Mouse (Mus musculus): Measurements from ENCODE around the gene Fam71e2. TPM values are rescaled to one million over a fixed set of nuclear protein-coding genes. Genes with fewer than 3 reads are reported as not detected.
"Not testable (repeated sequence)": the region's sequence is repeated elsewhere in the genome, so short reads cannot be mapped to it uniquely, and the experiment has no call there.

Gene Fam71e2
- total RNA-seq (2014; rRNA removed): not detected in 2 replicates
- polyA plus RNA-seq (2015; fragmentation: Nextera tagmentation; extraction: Ambion mirVana): not detected in 2 replicates

- no peak within 1 kb of the TSS for H3K27ac ChIP-seq
- H3K27me3 ChIP-seq (ENCODE audit: insufficient read depth, low read length): peaks cover 12% of the 10 kb centered on the region
- H3K4me3 ChIP-seq (ENCODE audit: low read length): no peak within 1 kb of the TSS
- H3K4me2 ChIP-seq (ENCODE audit: low read depth, low read length): no peak within 1 kb of the TSS
- no peak for DNase-seq (ENCODE audit: low spot score)
- TF ChIP-seq CTCF (IDR thresholded peaks at IDR 0.05; ENCODE audit: low read depth): no peak
- no peak within 1 kb of the TSS for H3K9ac ChIP-seq (replicated peaks; ENCODE audit: low read length)
- no peaks in the 10 kb centered on the region for H3K9me3 ChIP-seq (ENCODE audit: low read length)
- no peaks in the 10 kb centered on the region for H3K4me1 ChIP-seq (ENCODE audit: insufficient read depth, low read length)
- no peaks in the 10 kb centered on the region for H3K36me3 ChIP-seq (ENCODE audit: insufficient read depth, low read length)
- 79% methylated on average over 3 of the region's 5 CpGs for WGBS
- ATAC-seq: no peak
These were observed at the start of gene Fam71e2 for GRCm38 (mm10) chr7:4771202-4771601. Gene Fam71e2, minus strand, starts transcription at chr7:4771302.

DNA sequence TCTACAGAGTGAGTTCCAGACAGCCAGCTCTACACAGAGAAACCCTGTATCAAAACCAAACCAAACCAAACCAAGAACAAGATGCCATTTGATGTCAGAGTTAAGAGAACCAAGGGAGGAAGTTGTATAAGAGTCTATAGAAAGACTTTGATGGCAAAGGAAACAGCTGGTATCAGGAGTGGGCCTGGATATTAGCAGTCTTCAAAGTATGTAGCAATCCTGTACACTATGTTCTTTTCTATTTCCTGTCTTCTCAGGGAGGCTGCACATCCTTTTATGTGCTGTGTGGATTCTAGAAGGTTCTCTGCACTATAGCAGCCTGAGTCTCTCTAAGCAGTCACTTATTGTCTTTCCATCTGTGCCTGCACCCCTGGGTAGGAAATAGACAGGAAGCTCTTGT, 45.5 kb upstream of the Fam71e2 start:
- H3K4me3 ChIP-seq (ENCODE audit: low read length): no peak overlapping the region
- no peak for ATAC-seq
- H3K36me3 ChIP-seq (ENCODE audit: insufficient read depth, low read length): no peaks in the 10 kb centered on the region
- no peak for TF ChIP-seq CTCF (IDR thresholded peaks at IDR 0.05; ENCODE audit: low read depth)
- DNase-seq (ENCODE audit: low spot score): no peak
- H3K9me3 ChIP-seq (ENCODE audit: low read length): no peaks in the 10 kb centered on the region
- H3K27ac ChIP-seq: no peak overlapping the region
- no peak overlapping the region for H3K4me2 ChIP-seq (ENCODE audit: low read depth, low read length)
- H3K27me3 ChIP-seq (ENCODE audit: insufficient read depth, low read length): no peaks in the 10 kb centered on the region
- H3K9ac ChIP-seq (replicated peaks; ENCODE audit: low read length): no peak overlapping the region
- H3K4me1 ChIP-seq (ENCODE audit: insufficient read depth, low read length): peaks cover 5% of the 10 kb centered on the region

DNA sequence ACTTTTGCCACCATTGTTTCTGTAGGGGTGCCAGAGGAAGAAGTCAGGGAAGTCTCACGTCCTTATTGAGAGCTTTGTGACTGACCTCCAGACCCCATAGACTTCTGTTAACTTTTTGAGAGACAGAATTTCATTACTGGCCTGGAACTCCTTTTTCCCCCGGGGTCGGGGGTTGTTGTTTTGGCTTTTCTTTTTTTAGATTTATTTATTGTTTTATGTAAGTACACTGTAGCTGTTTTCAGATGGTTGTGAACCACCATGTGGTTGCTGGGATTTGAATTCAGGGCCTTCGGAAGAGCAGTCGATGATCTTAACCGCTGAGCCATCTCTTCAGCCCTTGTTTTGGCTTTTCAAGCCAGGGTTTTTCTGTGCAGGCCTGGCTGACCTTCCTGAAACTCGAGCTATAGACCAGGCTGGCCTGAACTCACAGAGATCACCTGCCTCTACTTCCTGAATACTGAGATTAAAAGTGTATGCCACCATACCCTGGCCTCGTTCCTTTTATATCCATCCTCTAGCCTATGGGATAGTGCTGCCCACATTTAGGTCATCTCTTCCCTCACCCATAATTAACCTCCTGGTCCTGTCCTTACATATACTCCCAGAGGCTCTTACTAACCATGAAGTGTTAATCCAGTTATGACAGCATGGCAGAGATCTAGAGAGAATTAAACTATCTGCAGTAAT, 42.1 kb upstream of the Fam71e2 start:
- H3K4me1 ChIP-seq (ENCODE audit: insufficient read depth, low read length): peaks cover 5% of the 10 kb centered on the region
- peak overlapping the region; percentile 89 for H3K27ac ChIP-seq
- DNase-seq (ENCODE audit: low spot score) (no peak), ATAC-seq (no peak)
- no peak for TF ChIP-seq CTCF (IDR thresholded peaks at IDR 0.05; ENCODE audit: low read depth)
- H3K9me3 ChIP-seq (ENCODE audit: low read length): no peaks in the 10 kb centered on the region
- H3K27me3 ChIP-seq (ENCODE audit: insufficient read depth, low read length): no peaks in the 10 kb centered on the region
- 24% methylated on average over 8 of the region's 8 CpGs for WGBS
- peaks cover 15% of the 10 kb centered on the region; the same call in 1 of the 2 replicates for H3K36me3 ChIP-seq (ENCODE audit: insufficient read depth, low read length)
- H3K4me3 ChIP-seq (ENCODE audit: low read length): peak overlapping the region; percentile 99
- H3K9ac ChIP-seq (replicated peaks; ENCODE audit: low read length): peak overlapping the region; percentile 51
- H3K4me2 ChIP-seq (ENCODE audit: low read depth, low read length): peak overlapping the region; percentile 66

DNA sequence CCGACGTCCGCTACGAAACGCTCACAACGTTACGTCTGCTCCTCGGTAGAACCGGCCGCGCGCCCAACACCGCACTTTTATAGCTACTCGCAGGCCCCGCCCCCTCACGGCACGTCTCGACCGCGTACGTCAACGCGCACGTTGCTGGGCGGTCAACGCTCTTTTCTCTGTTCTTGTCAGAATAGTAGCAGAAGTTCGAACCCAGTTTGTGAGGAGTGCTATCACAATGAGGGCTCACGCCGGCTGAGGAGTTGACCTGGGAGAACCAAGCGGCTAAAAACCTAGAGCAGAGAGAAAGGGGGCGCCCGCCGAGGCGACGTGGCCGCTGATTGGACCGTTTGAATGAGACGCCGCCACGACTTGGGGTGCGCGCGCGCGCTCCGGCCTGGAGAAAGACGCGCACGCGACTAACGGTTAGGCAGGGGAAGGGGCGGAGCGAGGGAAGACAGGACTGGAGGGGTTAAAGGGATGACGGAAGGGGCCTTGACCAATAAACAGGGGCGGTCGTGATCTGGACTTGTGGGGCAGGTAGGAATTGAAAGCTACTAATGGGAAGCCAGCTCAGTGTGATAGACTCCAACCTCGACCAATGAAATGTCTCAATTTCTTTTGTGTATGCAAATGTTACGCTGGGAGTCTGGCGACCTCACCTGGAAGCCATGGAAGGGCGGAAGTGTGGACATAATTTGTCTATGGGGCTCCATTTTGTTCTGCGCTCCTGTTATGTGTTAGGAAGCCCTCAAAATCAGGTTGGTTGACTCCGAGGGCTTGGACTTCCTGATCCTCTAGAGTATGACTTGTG, 41.4 kb upstream of the Fam71e2 start, which contains the start of gene Ube2s:
Gene Ube2s, minus strand, starts transcription at position 288 of the 802 bp plus-strand sequence.
- H3K4me2 ChIP-seq (ENCODE audit: low read depth, low read length): peak within 1 kb of the TSS; percentile 85
- peak; percentile 59 for TF ChIP-seq CTCF (IDR thresholded peaks at IDR 0.05; ENCODE audit: low read depth)
- H3K27me3 ChIP-seq (ENCODE audit: insufficient read depth, low read length): no peaks in the 10 kb centered on the region
- no peaks in the 10 kb centered on the region for H3K9me3 ChIP-seq (ENCODE audit: low read length)
- peak; percentile 100 for DNase-seq (ENCODE audit: low spot score)
- peak within 1 kb of the TSS; percentile 95 for H3K27ac ChIP-seq
- under 1% methylated on average over 62 of the region's 62 CpGs for WGBS
- H3K4me3 ChIP-seq (ENCODE audit: low read length): peak within 1 kb of the TSS; percentile 99
- peak within 1 kb of the TSS; percentile 91 for H3K9ac ChIP-seq (replicated peaks; ENCODE audit: low read length)
- H3K4me1 ChIP-seq (ENCODE audit: insufficient read depth, low read length): peaks cover 5% of the 10 kb centered on the region
- ATAC-seq: peak; percentile 99
- H3K36me3 ChIP-seq (ENCODE audit: insufficient read depth, low read length): peaks cover 15% of the 10 kb centered on the region; the same call in 1 of the 2 replicates

DNA sequence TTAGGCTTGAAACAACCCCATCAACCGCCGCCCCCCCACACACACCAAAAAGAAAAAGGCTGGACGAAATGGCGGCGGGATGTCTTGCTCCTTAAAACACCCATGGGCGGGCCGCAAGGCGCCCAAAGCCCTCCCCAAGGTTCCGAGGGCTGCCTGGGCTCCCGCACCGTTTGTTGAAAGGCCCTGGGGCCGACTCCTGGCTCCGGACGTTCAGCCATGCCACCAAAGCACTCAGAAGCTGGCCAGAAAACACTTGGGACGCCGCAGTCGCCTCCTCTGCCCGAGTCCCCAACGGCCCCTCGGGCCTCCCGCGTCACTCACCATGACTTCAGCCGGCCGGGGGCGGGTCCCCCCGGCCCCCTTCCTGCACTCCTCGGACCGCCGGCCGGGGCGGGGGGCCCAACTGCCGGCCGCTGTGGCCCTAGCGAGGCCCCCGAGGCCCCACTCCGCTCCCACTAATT, 40.8 kb upstream of the Fam71e2 start:
- no peak for TF ChIP-seq CTCF (IDR thresholded peaks at IDR 0.05; ENCODE audit: low read depth)
- no peaks in the 10 kb centered on the region for H3K27me3 ChIP-seq (ENCODE audit: insufficient read depth, low read length)
- peak overlapping the region; percentile 95 for H3K27ac ChIP-seq
- peaks cover 5% of the 10 kb centered on the region for H3K4me1 ChIP-seq (ENCODE audit: insufficient read depth, low read length)
- peak overlapping the region; percentile 85 for H3K4me2 ChIP-seq (ENCODE audit: low read depth, low read length)
- no peaks in the 10 kb centered on the region for H3K9me3 ChIP-seq (ENCODE audit: low read length)
- peaks cover 15% of the 10 kb centered on the region; the same call in 1 of the 2 replicates for H3K36me3 ChIP-seq (ENCODE audit: insufficient read depth, low read length)
- DNase-seq (ENCODE audit: low spot score) (peak; percentile 35), ATAC-seq (no peak)
- under 1% methylated on average over 25 of the region's 36 CpGs for WGBS
- peak overlapping the region; percentile 99 for H3K4me3 ChIP-seq (ENCODE audit: low read length)
- H3K9ac ChIP-seq (replicated peaks; ENCODE audit: low read length): peak overlapping the region; percentile 91

- H3K27ac ChIP-seq: peak overlapping the region; percentile 95; the same call in 1 of the 2 replicates
- WGBS: 39% methylated on average over 10 of the region's 10 CpGs
- not testable (repeated sequence) for ATAC-seq
These were observed 40.0 kb upstream of the Fam71e2 start for GRCm38 (mm10) chr7:4811131-4811530.

More at GRCm38 (mm10) chr7:4811131-4811530, 40.0 kb upstream of the Fam71e2 start:
- DNase-seq (ENCODE audit: low spot score); H3K9me3 ChIP-seq (ENCODE audit: low read length); H3K27me3 ChIP-seq (ENCODE audit: insufficient read depth, low read length); H3K4me1 ChIP-seq (ENCODE audit: insufficient read depth, low read length): not testable (repeated sequence)
- peak overlapping the region; percentile 91 for H3K9ac ChIP-seq (replicated peaks; ENCODE audit: low read length)
- peak overlapping the region; percentile 99 for H3K4me3 ChIP-seq (ENCODE audit: low read length)
- peak overlapping the region; percentile 85 for H3K4me2 ChIP-seq (ENCODE audit: low read depth, low read length)
- peaks cover 17% of the 10 kb centered on the region; the same call in 1 of the 2 replicates for H3K36me3 ChIP-seq (ENCODE audit: insufficient read depth, low read length)
